Mouse (Mus musculus): ENCODE results near the gene Mrfap1. TPM values are rescaled to one million over a fixed set of nuclear protein-coding genes. Genes with fewer than 3 reads are reported as not detected.
"Not testable (repeated sequence)": the region's sequence is repeated elsewhere in the genome, so short reads cannot be mapped to it uniquely, and the experiment has no call there.

Mrfap1 gene
- polyA plus RNA-seq, 1 experiment from 2014 or later, result 480 TPM

- 87% methylated on average over 5 of the region's 5 CpGs for WGBS
- H3K4me2 ChIP-seq (replicated peaks), result no peak overlapping the region
- no peak for ATAC-seq
- H3K27ac ChIP-seq, result no peak overlapping the region
- H3K4me3 ChIP-seq (replicated peaks), result no peak overlapping the region
- H3K36me3 ChIP-seq, result no peaks in the 10 kb centered on the region
- no peaks in the 10 kb centered on the region for H3K27me3 ChIP-seq (replicated peaks)
- H3K9ac ChIP-seq, result no peak overlapping the region
- H3K4me1 ChIP-seq (replicated peaks), result no peaks in the 10 kb centered on the region
- H3K9me3 ChIP-seq, result no peaks in the 10 kb centered on the region
Observed at GRCm38 (mm10) chr5:36819742-36820141, 23.2 kb upstream of the Mrfap1 start.

- H3K9ac ChIP-seq, result no peak overlapping the region
- no peaks in the 10 kb centered on the region for H3K36me3 ChIP-seq
- no peak overlapping the region for H3K4me3 ChIP-seq (replicated peaks)
- H3K4me1 ChIP-seq (replicated peaks), result no peaks in the 10 kb centered on the region
- H3K4me2 ChIP-seq (replicated peaks), result no peak overlapping the region
- WGBS, result 64% methylated on average over 3 of the region's 3 CpGs
- H3K27ac ChIP-seq, result no peak overlapping the region
- ATAC-seq, result no peak
- H3K27me3 ChIP-seq (replicated peaks), result no peaks in the 10 kb centered on the region
- H3K9me3 ChIP-seq, result no peaks in the 10 kb centered on the region
Observed at GRCm38 (mm10) chr5:36817738-36818137, 21.2 kb upstream of the Mrfap1 start.

- Histone ChIP-seq H3K27ac (no peak overlapping the region), H3K9ac (no peak overlapping the region), H3K27me3 (replicated peaks) (no peaks in the 10 kb centered on the region), H3K9me3 (no peaks in the 10 kb centered on the region), H3K4me2 (replicated peaks) (no peak overlapping the region), H3K4me1 (replicated peaks) (no peaks in the 10 kb centered on the region), H3K36me3 (no peaks in the 10 kb centered on the region), H3K4me3 (replicated peaks) (no peak overlapping the region)
- WGBS, result 78% methylated on average over 6 of the region's 6 CpGs
- ATAC-seq, result no peak
Observed at GRCm38 (mm10) chr5:36814554-36814953, 18.0 kb upstream of the Mrfap1 start.

- H3K36me3 ChIP-seq, result no peaks in the 10 kb centered on the region
- peak; percentile 56 for ATAC-seq
- H3K4me2 ChIP-seq (replicated peaks), result no peak overlapping the region
- WGBS, result 30% methylated on average over 3 of the region's 3 CpGs
- H3K27ac ChIP-seq, result no peak overlapping the region
- no peak overlapping the region for H3K4me3 ChIP-seq (replicated peaks)
- H3K4me1 ChIP-seq (replicated peaks), result no peaks in the 10 kb centered on the region
- H3K27me3 ChIP-seq (replicated peaks), result no peaks in the 10 kb centered on the region
- H3K9ac ChIP-seq, result no peak overlapping the region
- no peaks in the 10 kb centered on the region for H3K9me3 ChIP-seq
Observed at GRCm38 (mm10) chr5:36811413-36811812, 14.8 kb upstream of the Mrfap1 start.

- Histone ChIP-seq H3K4me3 (replicated peaks) (no peak overlapping the region), H3K36me3 (no peaks in the 10 kb centered on the region), H3K4me2 (replicated peaks) (no peak overlapping the region), H3K27me3 (replicated peaks) (no peaks in the 10 kb centered on the region), H3K4me1 (replicated peaks) (no peaks in the 10 kb centered on the region), H3K9me3 (no peaks in the 10 kb centered on the region), H3K9ac (no peak overlapping the region), H3K27ac (no peak overlapping the region)
- no peak for ATAC-seq
- 76% methylated on average over 3 of the region's 3 CpGs for WGBS
Observed at GRCm38 (mm10) chr5:36810634-36811033, 14.1 kb upstream of the Mrfap1 start.

- no peaks in the 10 kb centered on the region for H3K36me3 ChIP-seq
- no peak overlapping the region for H3K4me2 ChIP-seq (replicated peaks)
- no peaks in the 10 kb centered on the region for H3K4me1 ChIP-seq (replicated peaks)
- H3K27me3 ChIP-seq (replicated peaks), result no peaks in the 10 kb centered on the region
- H3K4me3 ChIP-seq (replicated peaks), result no peak overlapping the region
- H3K27ac ChIP-seq, result no peak overlapping the region
- ATAC-seq, result no peak
- H3K9me3 ChIP-seq, result no peaks in the 10 kb centered on the region
- H3K9ac ChIP-seq, result no peak overlapping the region
- 89% methylated on average over 7 of the region's 7 CpGs for WGBS
Observed at GRCm38 (mm10) chr5:36809123-36809522, 12.6 kb upstream of the Mrfap1 start.

- H3K36me3 ChIP-seq, result no peaks in the 10 kb centered on the region
- H3K4me2 ChIP-seq (replicated peaks), result no peak overlapping the region
- H3K4me3 ChIP-seq (replicated peaks), result no peak overlapping the region
- H3K9ac ChIP-seq, result no peak overlapping the region
- WGBS, result 27% methylated on average over 5 of the region's 5 CpGs
- H3K9me3 ChIP-seq, result no peaks in the 10 kb centered on the region
- ATAC-seq, result no peak
- no peaks in the 10 kb centered on the region for H3K4me1 ChIP-seq (replicated peaks)
- no peak overlapping the region for H3K27ac ChIP-seq
- no peaks in the 10 kb centered on the region for H3K27me3 ChIP-seq (replicated peaks)
Observed at GRCm38 (mm10) chr5:36807106-36807505, 10.5 kb upstream of the Mrfap1 start.

- Histone ChIP-seq H3K4me3 (replicated peaks) (peak overlapping the region; percentile 68; the same call in 1 of the 2 replicates), H3K27ac (no peak overlapping the region; the same call in 1 of the 2 replicates), H3K9ac (no peak overlapping the region), H3K36me3 (peaks cover 5% of the 10 kb centered on the region; the same call in 1 of the 2 replicates), H3K4me1 (replicated peaks) (peaks cover 9% of the 10 kb centered on the region), H3K27me3 (replicated peaks) (no peaks in the 10 kb centered on the region; the same call in 1 of the 2 replicates), H3K9me3 (no peaks in the 10 kb centered on the region), H3K4me2 (replicated peaks) (peak overlapping the region; percentile 61)
- ATAC-seq, result peak; percentile 44
- 53% methylated on average over 8 of the region's 8 CpGs for WGBS
Observed at GRCm38 (mm10) chr5:36797291-36797690, 719 bp upstream of the Mrfap1 start.

GRCm38 (mm10) chr5:36795647-36796295 lies 801 bp downstream of the Mrfap1 start:
- peak overlapping the region; percentile 70 for H3K9ac ChIP-seq
- peak overlapping the region; percentile 97 for H3K27ac ChIP-seq
- not testable (repeated sequence) for H3K27me3 ChIP-seq (replicated peaks); H3K9me3 ChIP-seq; H3K4me1 ChIP-seq (replicated peaks); H3K36me3 ChIP-seq
- WGBS, result 3% methylated on average over 36 of the region's 37 CpGs
- H3K4me3 ChIP-seq (replicated peaks), result peak overlapping the region; percentile 68
- peak overlapping the region; percentile 61 for H3K4me2 ChIP-seq (replicated peaks)
- peak; percentile 65 for ATAC-seq

- no peak overlapping the region for H3K9ac ChIP-seq
- no peaks in the 10 kb centered on the region; the same call in 1 of the 2 replicates for H3K27me3 ChIP-seq (replicated peaks)
- H3K4me2 ChIP-seq (replicated peaks), result no peak overlapping the region
- 69% methylated on average over 9 of the region's 9 CpGs for WGBS
- H3K4me3 ChIP-seq (replicated peaks), result no peak overlapping the region
- no peaks in the 10 kb centered on the region for H3K9me3 ChIP-seq
- no peak overlapping the region for H3K27ac ChIP-seq
- ATAC-seq, result no peak
- H3K36me3 ChIP-seq, result peaks cover 5% of the 10 kb centered on the region; the same call in 1 of the 2 replicates
- peaks cover 5% of the 10 kb centered on the region for H3K4me1 ChIP-seq (replicated peaks)
Observed at GRCm38 (mm10) chr5:36791861-36792260, 4.7 kb downstream of the Mrfap1 start.

- Histone ChIP-seq H3K36me3 (no peaks in the 10 kb centered on the region), H3K27me3 (replicated peaks) (no peaks in the 10 kb centered on the region; the same call in 1 of the 2 replicates), H3K4me1 (replicated peaks) (no peaks in the 10 kb centered on the region), H3K9ac (no peak overlapping the region), H3K27ac (no peak overlapping the region), H3K4me2 (replicated peaks) (no peak overlapping the region), H3K4me3 (replicated peaks) (no peak overlapping the region), H3K9me3 (no peaks in the 10 kb centered on the region)
- 94% methylated on average over 5 of the region's 5 CpGs for WGBS
- ATAC-seq, result no peak
Observed at GRCm38 (mm10) chr5:36786052-36786451, 10.5 kb downstream of the Mrfap1 start.

GRCm38 (mm10) chr5:36779512-36779911 lies 17.1 kb downstream of the Mrfap1 start:
- Histone ChIP-seq H3K36me3 (no peaks in the 10 kb centered on the region), H3K9me3 (no peaks in the 10 kb centered on the region), H3K9ac (no peak overlapping the region), H3K4me2 (replicated peaks) (no peak overlapping the region), H3K4me1 (replicated peaks) (no peaks in the 10 kb centered on the region), H3K4me3 (replicated peaks) (no peak overlapping the region), H3K27me3 (replicated peaks) (no peaks in the 10 kb centered on the region), H3K27ac (no peak overlapping the region)
- 86% methylated on average over 2 of the region's 2 CpGs for WGBS
- no peak for ATAC-seq

- WGBS, result 88% methylated on average over 1 of the region's 2 CpGs
- H3K4me1 ChIP-seq (replicated peaks), result no peaks in the 10 kb centered on the region
- no peaks in the 10 kb centered on the region for H3K27me3 ChIP-seq (replicated peaks)
- no peak overlapping the region for H3K4me2 ChIP-seq (replicated peaks)
- no peak overlapping the region for H3K27ac ChIP-seq
- no peak for ATAC-seq
- no peaks in the 10 kb centered on the region for H3K9me3 ChIP-seq
- no peak overlapping the region for H3K4me3 ChIP-seq (replicated peaks)
- H3K36me3 ChIP-seq, result no peaks in the 10 kb centered on the region
- H3K9ac ChIP-seq, result no peak overlapping the region
Observed at GRCm38 (mm10) chr5:36778901-36779300, 17.7 kb downstream of the Mrfap1 start.
